Comparison of ENCODE assay signal across 7 mouse cellular contexts in the genomic region with DNA sequence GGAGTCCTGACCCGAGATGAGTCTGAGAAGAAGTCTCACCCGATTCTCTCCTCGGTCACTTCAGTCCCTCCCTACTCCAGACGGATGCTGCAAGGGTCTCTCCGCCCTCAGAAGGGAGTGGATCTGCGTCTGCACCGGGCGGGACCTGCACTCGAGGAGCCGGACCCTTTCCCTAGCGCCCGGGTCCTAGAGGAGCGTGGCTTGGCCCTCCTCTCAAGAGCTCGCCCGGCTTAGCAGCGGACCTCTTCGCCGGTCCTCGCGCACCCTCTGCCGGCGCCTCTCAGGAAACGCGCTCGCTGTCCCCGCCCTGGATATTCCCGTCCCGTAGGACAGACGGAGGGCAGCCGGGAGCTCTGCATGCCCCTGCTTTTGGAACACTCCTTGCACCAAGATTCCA. TPM values are rescaled to one million over a fixed set of nuclear protein-coding genes. Genes with fewer than 3 reads are reported as not detected.
A peak's percentile ranks its signal among the peaks of the same experiment; 100 is the strongest.
DNase-seq lines count a peak whose midpoint lies in the region; ATAC-seq lines count a peak whose summit lies in the region.

No protein-coding gene starts in this region.

- peak overlapping the region; percentile 44 for H3K4me3 ChIP-seq in limb, embryonic 13.5 days
- peak overlapping the region; percentile 35 for H3K4me3 ChIP-seq in midbrain, embryonic 15.5 days

- H3K4me2 ChIP-seq in limb, embryonic 13.5 days (replicated peaks) = peak overlapping the region; percentile 86
- peak overlapping the region; percentile 81 for H3K4me2 ChIP-seq in midbrain, embryonic 15.5 days

- peaks cover 83% of the 10 kb centered on the region for H3K27me3 ChIP-seq in limb, embryonic 13.5 days
- peaks cover 52% of the 10 kb centered on the region for H3K27me3 ChIP-seq in midbrain, embryonic 15.5 days (replicated peaks)

- no peaks in the 10 kb centered on the region for H3K9me3 ChIP-seq in limb, embryonic 13.5 days
- no peaks in the 10 kb centered on the region for H3K9me3 ChIP-seq in midbrain, embryonic 15.5 days

- WGBS in limb, embryonic 13.5 days = under 1% methylated on average over 30 of the region's 30 CpGs
- WGBS in midbrain, embryonic 15.5 days = under 1% methylated on average over 30 of the region's 30 CpGs

- peak overlapping the region; percentile 57 for H3K9ac ChIP-seq in limb, embryonic 13.5 days
- peak overlapping the region; percentile 30; the same call in 1 of the 2 replicates for H3K9ac ChIP-seq in midbrain, embryonic 15.5 days

- peak; percentile 64 for ATAC-seq in limb, embryonic 13.5 days (ENCODE audit: low FRiP score, low read depth)
- ATAC-seq in midbrain, embryonic 15.5 days (replicated peaks) = peak; percentile 59

- no peak overlapping the region for H3K27ac ChIP-seq in limb, embryonic 13.5 days
- no peak overlapping the region for H3K27ac ChIP-seq in midbrain, embryonic 15.5 days

- H3K4me1 ChIP-seq in limb, embryonic 13.5 days = peaks cover 19% of the 10 kb centered on the region
- peaks cover 23% of the 10 kb centered on the region for H3K4me1 ChIP-seq in midbrain, embryonic 15.5 days

- peak; percentile 74 for DNase-seq in adrenal gland, adult 8-10 months
- peak; percentile 78 for DNase-seq in embryo, embryonic 11.5 days (ENCODE audit: low read depth, low spot score)
- peak; percentile 96 for DNase-seq in heart, adult 11 months
- peak; percentile 63 for DNase-seq in kidney, adult 11 months
- DNase-seq in spleen, adult 18-20 months = peak; percentile 59 to 78

- no peaks in the 10 kb centered on the region for H3K36me3 ChIP-seq in limb, embryonic 13.5 days
- no peaks in the 10 kb centered on the region for H3K36me3 ChIP-seq in midbrain, embryonic 15.5 days (replicated peaks)

RNA-seq across cellular contexts. Expression of gene Poll, which starts 15.4 kb away (rescaled TPM):
- total RNA-seq in adrenal gland, adult 8-10 months (2022) = 10 to 100 TPM; 15.2 to 18.4 (median 16.7) TPM
- 14.5 and 16.1 TPM in 2 replicates for polyA plus RNA-seq in limb, embryonic 13.5 days (2015; fragmentation: Nextera tagmentation; extraction: Ambion mirVana)
- 13.8 and 14.5 TPM in 2 replicates for polyA plus RNA-seq in midbrain, embryonic 15.5 days (2015; fragmentation: Nextera tagmentation; extraction: Ambion mirVana)

RNA-seq across cellular contexts. Expression of gene Gm17018, which starts 15.5 kb away (rescaled TPM):
- 10 to 100 TPM; 34.3 to 43.0 (median 36.2) TPM for total RNA-seq in adrenal gland, adult 8-10 months (2022)
- 45.0 and 47.7 TPM in 2 replicates for polyA plus RNA-seq in limb, embryonic 13.5 days (2015; fragmentation: Nextera tagmentation; extraction: Ambion mirVana)
- 60.3 and 65.8 TPM in 2 replicates for polyA plus RNA-seq in midbrain, embryonic 15.5 days (2015; fragmentation: Nextera tagmentation; extraction: Ambion mirVana)
